Mouse (Mus musculus) adrenal gland (tissue): ENCODE measurements around the gene Rhov.

Experiments
- intact Hi-C: fragments of 180-260 bp; cut with DNase I; formaldehyde crosslinking; loops from one replicate; pipeline ENCODE4 v1.15.1; 2025
- long read RNA-seq, 2 experiments: library from polyadenylated mRNA; unstranded; transcript quantifications; one replicate each; pipeline ENCODE4 v2.0.0; 2020; ENCODE audit warnings: borderline replicate concordance in 1 of 2; ENCODE audit not compliant: insufficient replicate concordance in 1 of 2

The Rhov gene
- long read RNA-seq, experiment 1: 0 reads
- long read RNA-seq, experiment 2, partial matches to known transcripts: 0 of 1 reads
- long read RNA-seq, experiment 2, other reads (novel, unspliced or antisense): 0 of 1 reads

DNA sequence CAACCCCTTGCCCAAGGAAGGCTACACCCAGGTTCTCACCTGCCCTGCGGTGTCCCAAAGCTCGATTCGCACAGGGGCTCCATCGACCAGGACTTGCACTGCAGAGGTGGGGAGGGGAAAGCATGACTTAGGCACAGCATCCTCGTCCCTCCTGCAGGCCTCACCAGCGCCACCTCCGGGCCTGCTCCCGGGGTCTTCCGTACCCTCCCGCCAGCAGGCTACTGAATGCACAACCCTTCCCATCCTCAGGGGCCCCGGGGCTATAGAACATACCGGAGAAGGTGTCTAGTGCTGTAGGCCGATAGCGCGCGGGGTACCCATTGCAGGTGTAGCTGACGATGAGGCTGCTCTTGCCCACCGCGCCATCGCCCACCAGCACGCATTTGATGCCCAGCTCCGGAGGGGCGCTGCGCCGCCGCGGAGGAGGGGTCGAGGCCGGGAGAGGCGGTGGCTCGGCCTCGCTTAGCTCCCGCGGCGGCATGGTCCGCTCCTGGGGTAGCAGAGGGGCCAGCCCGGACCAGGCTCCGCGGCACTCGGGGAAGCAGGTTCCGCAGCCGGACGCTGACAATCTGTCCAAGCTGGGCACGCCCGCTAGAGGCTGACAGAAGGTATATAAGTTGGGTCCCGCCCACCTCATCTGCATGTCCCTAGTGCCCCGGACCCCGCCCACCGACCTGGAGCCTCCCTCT lies at the start of gene Rhov:
Gene Rhov, minus strand, starts transcription at position 630 of the 689 bp plus-strand sequence.
- intact Hi-C loops: no loop called here

DNA sequence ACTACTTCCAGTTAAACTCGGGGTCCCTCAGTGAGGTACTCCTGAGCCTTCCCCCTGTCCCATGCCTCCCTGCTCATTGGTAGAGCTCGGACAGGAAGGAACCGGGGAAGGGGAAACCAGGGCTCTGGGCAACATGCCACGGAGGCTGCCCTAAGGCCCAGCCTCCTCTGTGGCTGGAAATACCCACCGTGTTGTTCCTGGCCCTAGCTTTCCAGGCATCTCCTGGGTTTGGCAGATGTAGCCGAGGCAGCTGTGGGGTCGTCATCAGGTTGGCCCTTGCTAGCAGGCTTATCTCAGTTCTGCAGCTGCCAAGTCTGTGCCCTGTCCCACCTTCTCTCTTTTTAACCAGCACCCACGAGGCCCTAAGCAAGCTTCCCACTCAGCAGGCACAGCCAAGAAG lies 49.5 kb upstream of the Rhov start:
- intact Hi-C loops: no loop called here

DNA sequence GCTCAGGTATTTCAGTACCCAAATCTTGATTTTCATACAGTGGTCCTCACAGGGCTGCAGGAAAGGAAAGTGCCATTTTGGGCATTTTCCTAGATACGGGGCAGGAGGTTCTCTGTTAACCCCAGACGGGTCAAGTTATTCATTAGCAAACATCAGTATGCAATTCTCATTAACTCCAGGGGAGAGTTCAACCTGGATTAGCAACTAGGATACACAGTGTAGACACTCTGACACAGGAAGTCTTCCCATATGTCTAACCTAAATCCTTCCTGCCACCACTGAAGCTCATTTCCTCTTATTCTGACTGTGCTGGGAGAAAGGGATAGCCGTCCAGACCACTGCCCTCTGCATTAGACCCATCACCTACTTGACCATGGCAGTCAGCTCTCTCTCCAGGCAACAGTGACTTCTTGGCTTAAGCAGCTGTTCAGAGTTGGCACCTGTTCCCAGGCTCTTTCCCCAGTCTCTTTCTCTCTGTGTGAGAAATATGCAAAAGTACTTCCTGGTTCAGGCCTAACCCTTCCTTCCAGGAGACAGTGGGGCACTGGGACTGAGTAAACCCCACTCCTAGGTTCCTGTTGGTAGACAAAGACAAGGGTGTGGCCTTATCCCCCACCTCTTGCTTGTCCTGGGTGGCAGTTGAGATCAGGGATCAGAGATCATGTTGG lies 47.1 kb upstream of the Rhov start:
- intact Hi-C loops: no loop called here

DNA sequence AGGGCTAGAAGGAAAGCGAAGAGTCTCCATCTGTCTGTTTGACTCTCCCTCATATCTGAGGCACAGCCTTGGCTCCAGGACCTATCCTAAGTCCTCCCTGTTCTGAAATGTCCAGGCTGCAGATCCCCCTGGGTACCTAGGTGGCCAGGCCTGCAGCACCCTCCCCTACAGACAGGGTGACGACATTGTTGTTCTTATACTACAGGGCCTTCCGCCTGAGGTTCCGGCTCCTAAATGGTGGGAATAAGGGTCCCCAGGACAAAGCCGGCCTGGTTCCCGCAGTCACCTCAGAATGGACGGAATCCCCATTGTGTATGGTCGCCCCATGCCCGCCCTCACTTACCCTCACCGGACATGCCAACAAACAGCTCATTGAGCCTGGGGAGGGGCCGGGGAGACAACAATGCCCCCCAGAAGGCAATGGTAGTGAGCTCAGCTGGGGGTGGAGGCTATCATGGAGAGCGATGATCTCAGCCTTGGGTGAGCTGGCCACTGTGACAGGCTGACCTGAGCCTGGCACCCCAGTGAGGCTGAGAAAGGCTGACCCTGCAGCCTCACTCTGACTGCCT lies 43.8 kb upstream of the Rhov start:
- intact Hi-C loops: no loop called here

DNA sequence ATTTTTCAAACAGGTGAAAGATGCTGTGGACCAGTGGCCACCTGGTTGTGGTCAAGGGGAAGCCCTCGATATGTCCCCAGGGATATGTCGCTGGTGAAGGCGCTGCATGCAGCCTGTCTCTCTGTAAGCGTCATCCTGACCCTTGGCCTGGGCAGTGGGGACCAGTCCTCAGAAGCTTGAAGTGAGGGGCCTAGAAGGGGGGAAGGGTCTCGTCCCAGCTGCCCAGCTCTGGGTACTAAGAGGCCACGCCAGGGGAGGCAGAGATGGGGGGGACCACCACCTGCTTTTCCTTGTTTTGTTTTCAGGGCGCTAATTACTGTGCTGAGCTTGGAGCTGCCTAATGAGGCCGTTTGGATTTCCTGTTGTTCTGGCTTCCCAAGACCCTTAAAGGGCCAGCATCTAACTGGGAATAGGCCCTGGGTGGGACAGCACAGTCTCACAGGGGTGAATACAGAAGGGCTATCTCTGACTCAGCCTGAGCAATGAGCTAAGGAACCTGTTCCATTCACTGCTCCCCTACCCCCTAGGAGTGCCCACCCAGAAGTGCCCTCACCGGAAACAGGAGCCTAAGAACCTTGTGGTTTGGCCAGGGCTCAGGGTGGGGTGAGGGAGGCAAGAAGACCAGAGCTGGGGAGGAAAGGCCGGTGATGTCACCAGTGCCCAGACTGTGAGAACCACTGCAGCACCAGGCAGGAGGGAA lies 42.9 kb upstream of the Rhov start:
- intact Hi-C loops: no loop called here

DNA sequence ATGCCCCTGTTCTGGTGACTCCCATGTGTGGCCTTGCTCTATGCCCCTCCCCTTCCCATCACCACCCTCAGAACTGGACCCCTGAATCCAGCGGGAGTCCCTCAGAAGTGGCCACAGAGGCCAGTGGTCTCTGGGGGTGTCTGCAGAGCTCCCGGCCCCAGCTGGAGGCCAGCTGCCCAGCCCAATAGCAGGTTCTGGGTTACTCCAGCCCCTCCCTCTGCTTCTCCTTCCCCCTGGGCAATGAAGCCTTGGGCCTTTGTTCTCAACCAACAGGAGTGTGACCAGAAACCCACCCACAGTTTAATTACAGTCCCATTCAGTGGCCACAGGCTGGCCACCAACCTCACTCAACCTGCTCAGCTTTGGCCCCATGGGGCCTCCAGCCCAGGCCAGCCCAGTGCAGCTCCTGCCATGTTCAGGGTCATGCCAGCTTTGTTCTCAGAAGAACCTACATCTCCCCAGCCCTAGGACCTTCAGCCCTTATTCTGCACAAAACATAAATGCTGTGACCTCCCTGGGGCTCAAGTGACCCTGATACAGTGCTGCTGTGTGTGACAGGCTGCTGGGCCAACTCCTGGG lies 41.4 kb upstream of the Rhov start:
- intact Hi-C loops: no loop called here

DNA sequence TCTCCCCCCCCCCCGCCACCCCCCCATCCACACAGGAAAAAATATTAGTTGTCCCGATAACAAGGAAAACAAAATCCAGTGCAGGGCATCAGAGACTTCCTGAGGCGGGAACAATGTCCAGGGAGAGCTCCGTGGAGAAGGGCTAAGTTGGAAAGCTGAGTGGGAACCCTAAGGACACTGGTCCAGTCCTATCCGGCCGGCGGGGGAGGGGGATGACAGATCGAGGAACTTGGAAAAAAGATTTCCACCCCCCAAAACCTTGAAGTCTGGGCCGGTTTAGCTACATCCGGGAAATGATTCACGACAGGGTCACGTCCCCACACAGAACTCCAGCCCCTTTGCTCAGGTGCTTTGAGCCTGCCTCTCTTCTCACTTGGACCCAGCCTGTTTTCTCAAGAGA lies 40.5 kb upstream of the Rhov start:
- intact Hi-C loops: no loop called here

DNA sequence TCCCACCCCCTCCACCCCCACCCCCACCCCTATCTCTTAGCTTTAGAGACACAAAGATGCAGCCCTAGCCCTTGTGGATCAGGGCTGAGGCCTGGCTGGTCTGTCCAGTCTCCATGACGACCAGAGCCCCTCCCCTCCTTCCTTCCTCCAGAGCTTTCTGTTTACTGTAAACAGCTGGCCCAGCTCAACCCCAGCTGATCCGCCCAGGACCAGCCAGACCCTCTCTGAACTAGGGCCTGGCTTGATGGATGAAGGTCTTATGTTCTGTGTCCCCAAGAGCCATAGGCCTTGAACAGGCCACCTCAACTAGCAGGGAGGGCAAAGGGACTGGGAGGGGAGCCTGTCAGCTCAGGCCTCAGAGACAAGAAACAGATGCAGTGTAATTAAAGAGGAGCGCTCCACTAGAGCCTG lies 33.7 kb upstream of the Rhov start:
- intact Hi-C loops: loop anchor here (5.0 kb wide), 1 partner anchor 132 kb away; no protein-coding TSS in a partner anchor

DNA sequence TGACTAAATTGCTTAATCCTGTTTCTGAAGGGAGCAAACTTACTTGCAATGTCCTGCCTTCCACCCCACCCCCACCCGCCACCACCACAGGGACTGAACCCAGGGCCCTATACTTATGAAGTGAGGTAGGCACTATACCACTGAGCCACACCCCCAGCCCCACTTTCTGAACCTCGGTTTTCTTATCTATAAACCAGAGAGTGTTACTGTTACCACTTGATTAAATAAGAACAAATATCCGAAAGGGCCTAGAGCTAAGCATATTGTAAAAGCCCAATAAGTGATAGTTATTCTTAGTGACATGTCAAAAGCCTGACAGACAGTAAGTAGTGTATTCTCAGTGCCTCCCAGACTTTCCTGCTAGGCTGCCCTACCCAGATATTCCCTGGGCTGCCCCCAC lies 33.3 kb upstream of the Rhov start:
- intact Hi-C loops: loop anchor here (5.0 kb wide), 1 partner anchor 133 kb away; no protein-coding TSS in a partner anchor

DNA sequence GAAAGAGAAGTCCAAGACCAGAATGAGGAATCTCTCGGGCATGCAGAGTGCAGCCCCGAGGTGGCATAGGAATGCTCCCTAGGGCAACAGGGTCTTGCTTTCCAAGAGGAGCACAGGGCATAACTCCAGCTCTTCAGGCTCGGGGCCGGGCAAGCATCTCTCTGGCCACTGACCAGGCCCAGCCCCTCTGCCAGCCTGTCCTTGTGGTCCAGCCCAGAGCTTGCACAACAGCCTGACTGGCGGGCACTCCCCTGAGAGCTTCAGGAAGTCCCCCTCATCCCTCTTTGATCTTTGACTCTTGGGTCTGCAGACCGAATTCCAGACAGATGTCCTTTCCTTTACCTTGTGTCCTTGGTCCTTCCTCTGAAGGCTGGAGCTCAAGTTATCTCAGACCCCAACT lies 31.8 kb upstream of the Rhov start:
- intact Hi-C loops: loop anchor here (5.0 kb wide), 1 partner anchor 134 kb away; no protein-coding TSS in a partner anchor

DNA sequence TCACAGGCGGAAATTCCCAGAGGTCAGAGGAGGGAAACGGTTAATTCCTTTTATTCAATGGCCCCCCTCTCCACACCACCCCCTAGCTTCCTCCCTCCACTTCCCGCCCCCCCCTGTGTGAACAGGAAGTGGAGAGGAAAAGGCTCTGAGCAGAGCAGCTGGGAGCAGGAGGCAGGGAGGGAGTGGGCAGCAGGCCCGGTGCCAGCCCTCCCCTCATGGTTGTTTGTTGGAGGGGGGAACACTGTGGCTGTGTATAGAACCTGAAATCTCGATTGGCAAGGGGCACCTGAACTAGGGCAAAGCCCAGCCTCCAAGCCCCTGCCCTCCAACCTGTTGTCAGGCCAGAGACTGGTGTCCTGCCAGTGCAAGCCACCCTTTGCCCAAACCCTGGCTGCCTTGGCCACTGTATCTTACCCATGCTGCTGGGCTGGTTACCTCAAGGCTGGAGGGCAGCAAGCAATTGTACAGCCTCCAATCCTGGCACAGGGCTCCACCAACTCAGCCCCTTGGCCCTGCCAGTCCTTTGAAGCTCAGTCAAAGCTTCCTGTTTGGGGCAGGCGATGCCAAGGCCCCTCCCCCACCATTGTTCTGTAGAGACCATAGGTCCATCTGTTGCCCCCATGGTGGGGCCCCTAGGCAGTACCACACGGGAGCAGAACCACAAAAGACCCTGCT lies 29.9 kb upstream of the Rhov start:
- intact Hi-C loops: loop anchor here (5.0 kb wide), 1 partner anchor 136 kb away; no protein-coding TSS in a partner anchor

DNA sequence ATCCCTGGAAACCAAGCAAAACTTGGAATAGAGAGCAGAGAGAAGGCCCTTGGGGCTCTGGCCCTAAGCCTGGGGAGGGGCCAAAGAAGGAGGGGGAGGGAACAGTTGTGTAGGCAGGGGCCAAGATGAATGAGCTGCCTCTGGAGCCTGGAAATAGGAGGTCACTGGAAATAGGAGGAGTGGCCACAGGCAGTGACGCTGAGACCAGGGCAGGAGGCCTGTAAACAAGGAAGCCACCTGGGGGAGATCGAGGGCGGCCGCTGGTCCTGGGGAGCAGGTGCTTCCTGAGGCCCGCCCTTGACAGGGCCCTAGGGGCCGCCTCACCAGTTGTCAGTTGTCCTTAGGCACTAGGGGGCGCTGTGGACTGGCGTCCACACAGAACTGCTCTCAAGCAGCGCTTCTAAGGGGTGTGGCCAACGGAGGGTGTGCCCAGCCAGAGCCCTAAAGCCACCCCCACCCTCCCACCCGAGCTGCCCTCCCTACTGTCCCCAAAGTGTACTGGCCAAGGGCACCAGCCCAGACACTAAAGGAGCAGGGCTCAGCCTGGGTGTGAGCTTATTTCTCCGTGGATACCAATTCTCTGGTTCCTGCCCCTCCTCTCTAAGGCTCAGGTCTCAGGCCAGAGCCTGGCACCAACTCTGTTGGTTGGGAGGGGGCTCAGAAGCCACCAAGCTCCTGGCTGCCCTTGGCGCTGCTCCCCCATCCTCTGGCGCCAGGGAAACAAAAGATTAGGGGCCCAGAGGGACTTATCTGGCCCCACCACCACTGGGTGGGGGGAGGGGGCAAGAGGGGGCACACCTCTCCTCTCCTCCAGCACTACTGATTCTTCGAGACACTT lies 29.1 kb upstream of the Rhov start:
- intact Hi-C loops: loop anchor here (2.0 to 10.0 kb wide), 4 partner anchors 37 to 215 kb away; no protein-coding TSS in a partner anchor

DNA sequence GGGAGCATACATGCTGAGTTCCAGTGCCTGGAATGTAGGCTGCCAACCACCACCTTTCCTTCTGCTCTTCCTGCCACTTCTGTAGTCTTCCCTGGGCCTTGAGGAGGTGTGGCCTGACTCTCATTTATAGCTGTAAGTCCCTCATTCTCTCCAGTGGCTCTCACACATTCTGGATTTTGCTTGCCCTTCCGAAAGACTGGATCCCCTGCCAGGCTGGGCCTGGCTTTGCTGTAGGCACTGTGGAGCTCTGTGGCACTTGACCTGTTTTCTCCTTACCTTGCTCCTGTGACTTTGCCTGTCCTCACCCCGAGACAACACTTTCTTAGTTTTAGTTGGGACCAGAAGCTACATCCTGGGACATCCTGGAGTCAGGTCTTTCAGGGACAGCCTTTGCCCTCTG lies 27.8 kb upstream of the Rhov start:
- intact Hi-C loops: loop anchor here (2.0 to 10.0 kb wide), 3 partner anchors 38 to 216 kb away; no protein-coding TSS in a partner anchor

DNA sequence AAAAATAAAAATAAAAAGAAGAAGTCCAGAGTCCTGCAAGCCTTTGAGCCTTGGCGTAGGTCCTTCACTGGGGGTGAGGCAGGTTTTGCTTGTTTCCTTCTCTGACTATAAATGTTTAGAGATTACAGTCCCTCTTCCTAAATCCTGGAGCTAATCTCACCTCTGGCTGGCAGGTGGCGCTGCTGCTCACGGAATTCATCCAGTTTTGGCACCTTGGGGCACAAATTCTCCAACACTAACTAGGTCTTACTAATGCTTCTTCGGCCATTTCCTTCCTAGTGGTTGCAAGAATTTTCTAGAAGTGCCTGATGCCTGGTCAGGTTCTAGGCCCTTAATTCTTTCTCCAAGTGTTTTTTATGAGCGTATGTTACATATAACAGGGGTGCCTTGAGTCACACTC lies 27.3 kb upstream of the Rhov start:
- intact Hi-C loops: loop anchor here (2.0 to 10.0 kb wide), 3 partner anchors 39 to 216 kb away; no protein-coding TSS in a partner anchor

DNA sequence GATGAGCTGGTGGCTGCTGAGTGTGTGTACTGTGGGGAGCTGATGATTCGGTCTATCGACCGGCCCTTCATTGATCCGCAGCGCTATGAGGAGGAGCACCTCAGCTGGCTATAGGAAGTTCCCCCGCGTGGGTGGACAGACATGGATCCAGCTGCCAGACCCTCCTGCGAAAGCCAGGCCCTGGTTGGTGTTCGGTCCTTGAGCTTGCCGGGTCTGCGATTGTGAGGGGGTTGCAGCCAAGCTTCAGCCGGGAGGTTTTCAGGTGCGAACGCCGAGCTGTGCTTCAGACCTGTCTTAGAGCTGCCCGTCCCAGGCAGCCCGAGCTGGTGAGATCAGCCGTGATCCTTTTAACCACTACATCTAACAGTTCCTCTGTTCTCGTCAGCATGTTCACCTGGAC lies 26.4 kb upstream of the Rhov start:
- intact Hi-C loops: loop anchor here (5.0 to 10.0 kb wide), 2 partner anchors 40 to 217 kb away; no protein-coding TSS in a partner anchor

DNA sequence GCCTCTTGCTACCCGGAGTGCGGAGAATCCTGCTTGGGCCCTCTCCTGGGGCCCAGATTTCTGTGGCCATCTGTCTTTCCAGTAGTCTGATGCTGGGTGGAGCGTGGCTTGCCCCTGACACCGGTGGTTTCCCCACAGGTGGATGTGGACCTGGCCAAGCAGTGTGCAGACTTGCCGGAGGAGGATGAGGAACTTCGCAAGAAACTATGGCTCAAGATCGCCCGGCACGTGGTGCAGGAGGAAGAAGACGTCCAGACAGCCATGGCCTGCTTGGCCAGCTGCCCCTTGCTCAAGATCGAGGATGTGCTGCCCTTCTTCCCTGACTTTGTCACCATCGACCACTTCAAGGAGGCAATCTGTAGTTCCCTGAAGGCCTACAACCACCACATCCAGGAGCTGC lies 25.7 kb upstream of the Rhov start:
- intact Hi-C loops: loop anchor here (5.0 to 10.0 kb wide), 2 partner anchors 41 to 218 kb away; no protein-coding TSS in a partner anchor

DNA sequence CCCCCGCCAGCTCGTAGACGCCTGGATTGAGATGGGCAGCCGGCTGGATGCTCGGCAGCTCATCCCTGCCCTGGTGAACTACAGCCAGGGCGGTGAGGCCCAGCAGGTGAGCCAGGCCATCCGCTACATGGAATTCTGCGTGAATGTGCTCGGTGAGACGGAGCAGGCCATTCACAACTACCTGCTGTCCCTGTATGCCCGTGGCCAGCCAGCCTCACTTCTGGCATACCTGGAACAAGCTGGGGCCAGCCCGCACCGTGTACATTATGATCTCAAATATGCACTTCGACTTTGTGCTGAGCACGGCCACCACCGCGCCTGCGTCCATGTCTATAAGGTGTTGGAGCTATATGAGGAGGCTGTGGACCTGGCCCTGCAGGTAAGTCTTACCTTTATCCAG lies 23.3 kb upstream of the Rhov start:
- intact Hi-C loops: loop anchor here (10.0 kb wide), 1 partner anchor 220 kb away; no protein-coding TSS in a partner anchor

DNA sequence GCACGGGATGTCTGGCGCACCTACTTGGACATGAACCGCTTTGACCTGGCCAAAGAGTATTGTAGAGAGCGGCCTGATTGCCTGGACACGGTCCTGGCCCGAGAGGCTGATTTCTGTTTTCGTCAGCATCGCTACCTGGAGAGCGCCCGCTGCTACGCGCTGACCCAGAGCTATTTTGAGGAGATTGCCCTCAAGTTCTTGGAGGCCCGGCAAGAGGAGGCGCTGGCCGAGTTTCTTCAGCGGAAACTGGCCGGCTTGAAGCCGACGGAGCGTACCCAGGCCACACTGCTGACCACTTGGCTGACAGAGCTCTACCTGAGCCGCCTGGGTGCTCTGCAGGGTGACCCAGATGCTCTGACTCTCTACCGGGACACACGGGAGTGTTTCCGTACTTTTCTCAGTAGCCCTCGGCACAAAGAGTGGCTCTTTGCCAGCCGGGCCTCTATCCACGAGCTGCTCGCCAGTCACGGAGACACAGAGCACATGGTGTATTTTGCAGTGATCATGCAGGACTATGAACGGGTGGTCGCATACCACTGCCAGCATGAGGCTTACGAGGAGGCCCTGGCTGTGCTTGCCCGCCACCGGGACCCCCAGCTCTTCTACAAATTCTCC lies 22.8 kb upstream of the Rhov start:
- intact Hi-C loops: loop anchor here (10.0 kb wide), 1 partner anchor 221 kb away; no protein-coding TSS in a partner anchor

DNA sequence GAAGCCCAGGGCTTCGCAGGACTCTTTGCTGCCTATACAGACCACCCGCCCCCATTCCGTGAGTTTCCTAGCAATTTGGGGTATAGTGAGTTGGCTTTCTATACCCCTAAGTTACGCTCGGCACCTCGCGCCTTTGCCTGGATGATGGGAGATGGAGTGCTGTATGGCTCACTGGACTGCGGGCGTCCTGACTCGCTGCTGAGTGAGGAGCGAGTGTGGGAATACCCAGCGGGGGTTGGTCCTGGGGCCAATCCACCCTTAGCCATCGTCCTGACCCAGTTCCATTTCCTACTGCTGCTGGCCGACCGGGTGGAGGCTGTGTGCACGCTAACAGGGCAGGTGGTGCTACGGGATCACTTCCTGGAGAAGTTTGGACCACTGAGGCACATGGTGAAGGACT lies 22.2 kb upstream of the Rhov start:
- intact Hi-C loops: loop anchor here (10.0 kb wide), 1 partner anchor 221 kb away; no protein-coding TSS in a partner anchor
